Mouse (Mus musculus): ENCODE measurements around the gene Tnnc2. TPM values are rescaled to one million over a fixed set of nuclear protein-coding genes. Genes with fewer than 3 reads are reported as not detected.
A peak's percentile ranks its signal among the peaks of the same experiment; 100 is the strongest.

The Tnnc2 gene
- polyA plus RNA-seq, 1 experiment = 0.96 TPM

DNA sequence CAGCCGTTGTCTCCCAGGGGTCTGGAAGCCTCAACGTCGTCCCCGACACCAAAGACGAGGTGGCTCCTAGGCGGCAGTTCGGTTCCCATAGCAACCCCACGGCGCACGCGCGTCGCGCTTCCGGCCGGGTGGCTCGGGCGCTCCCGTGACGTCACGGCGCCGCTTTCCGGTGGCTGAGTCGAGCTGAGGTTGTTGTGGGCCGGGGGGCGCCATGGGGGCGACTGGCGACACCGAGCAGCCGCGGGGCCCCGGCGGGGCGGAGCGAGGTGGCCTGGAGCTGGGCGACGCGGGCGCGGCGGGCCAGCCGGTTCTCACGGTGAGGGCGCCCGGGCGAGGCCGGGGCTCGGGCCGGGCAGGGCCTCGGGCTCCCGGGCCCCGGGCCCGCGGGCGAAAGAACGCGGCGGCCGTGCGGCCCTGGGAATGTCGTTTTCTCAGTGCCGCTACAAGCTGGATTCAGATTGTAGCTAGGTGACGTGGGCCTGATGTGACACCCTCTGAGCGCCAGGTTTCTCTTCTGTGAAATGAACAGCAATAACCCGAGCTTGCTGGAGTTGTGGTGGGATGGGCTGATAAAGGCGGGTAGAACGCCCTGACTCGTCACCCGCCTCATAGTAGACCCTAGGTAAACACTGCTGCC, 33.8 kb downstream of the Tnnc2 start, which contains the start of the genes Wfdc3 and Dnttip1:
Gene Wfdc3, minus strand, starts transcription at position 89 of the 637 bp plus-strand sequence.
Gene Dnttip1, plus strand, starts transcription at position 141 of the 637 bp plus-strand sequence.
- peak; percentile 85 to 95 for DNase-seq (ENCODE audit: extremely low spot score in 1 of 2, low spot score in 1 of 2)

DNA sequence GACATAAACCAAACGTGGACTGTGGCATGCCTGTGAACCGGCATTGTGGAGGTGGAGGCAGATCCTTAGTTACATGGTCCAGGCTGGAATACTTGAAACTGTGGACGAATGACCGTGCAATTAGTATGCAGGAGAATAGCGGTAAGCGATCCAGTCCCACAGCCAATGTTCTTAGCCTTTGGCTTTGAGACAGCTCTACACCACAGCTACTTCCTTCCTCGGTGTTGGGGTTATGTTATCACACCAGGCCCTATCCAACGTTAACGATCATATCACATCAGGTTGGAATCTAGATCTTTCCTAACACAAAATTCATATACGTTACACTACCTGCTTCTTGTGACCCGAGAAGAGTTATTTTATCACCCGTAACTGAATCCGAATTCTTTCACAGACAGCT, 34.8 kb downstream of the Tnnc2 start:
- no peak for DNase-seq (ENCODE audit: extremely low spot score in 1 of 2, low spot score in 1 of 2)

- DNase-seq (ENCODE audit: extremely low spot score in 1 of 2, low spot score in 1 of 2) = peak in 1 of 2 experiments; percentile 20
Observed at GRCm38 (mm10) chr2:164739876-164740275, 39.9 kb downstream of the Tnnc2 start.

DNA sequence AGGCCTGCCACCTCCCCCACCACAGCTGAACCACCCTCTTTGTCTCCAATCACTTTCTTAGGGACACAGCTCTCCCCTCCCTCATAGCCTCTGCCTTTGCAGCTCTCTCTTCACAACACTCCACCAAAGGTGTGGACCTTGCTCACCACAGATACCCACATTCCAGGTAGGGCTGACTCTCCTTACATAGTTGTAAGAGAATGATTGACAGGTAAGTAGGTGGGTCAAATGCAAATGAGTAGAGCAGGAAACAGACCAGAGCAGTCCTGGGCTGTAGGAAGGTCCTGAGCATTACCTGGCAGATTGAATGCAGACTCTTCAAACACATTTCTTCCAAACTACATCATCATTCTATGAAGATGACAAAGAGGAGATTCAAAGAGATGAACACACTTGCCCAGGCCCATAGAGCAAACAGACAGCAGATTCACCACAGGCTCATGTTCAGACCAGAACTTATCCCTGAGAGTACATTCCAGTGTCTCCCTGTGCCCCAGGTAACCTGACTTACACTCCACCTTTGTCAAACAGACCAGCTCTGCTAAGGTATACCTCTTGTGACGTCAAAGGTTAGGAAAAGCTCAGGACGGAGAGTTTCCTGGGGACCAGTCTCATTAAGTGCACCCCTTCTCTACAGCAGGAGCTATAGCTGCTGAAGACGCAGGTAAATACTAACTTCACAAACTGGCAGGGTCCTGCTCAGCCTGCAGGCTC, 42.2 kb downstream of the Tnnc2 start:
- no peak for DNase-seq (ENCODE audit: extremely low spot score in 1 of 2, low spot score in 1 of 2)

- DNase-seq (ENCODE audit: extremely low spot score in 1 of 2, low spot score in 1 of 2) = no peak
Observed at GRCm38 (mm10) chr2:164735446-164735845, 44.3 kb downstream of the Tnnc2 start.

DNA sequence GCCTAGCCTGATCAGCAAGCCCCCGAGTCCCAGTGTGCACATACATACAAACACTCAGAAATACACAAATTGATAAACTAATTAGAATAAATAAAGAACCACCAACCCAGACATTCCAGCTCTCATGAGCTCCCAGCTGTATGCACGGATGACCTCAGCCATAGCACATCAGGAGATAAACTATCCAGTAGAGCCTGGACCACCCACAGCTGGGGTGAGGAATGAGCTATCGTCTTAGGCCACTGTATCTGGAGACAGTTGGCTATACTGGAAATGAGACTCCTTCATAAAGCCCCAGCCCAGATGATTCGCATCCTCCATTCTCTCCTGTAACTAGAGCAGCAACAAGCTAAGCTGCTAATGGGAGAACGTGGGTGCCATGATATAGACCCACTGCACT, 44.9 kb downstream of the Tnnc2 start:
- no peak for DNase-seq (ENCODE audit: extremely low spot score in 1 of 2, low spot score in 1 of 2)

- no peak for DNase-seq (ENCODE audit: extremely low spot score in 1 of 2, low spot score in 1 of 2)
Observed at GRCm38 (mm10) chr2:164733259-164733658, 46.5 kb downstream of the Tnnc2 start.

- DNase-seq (ENCODE audit: extremely low spot score in 1 of 2, low spot score in 1 of 2) = no peak
Observed at GRCm38 (mm10) chr2:164731719-164732118, 48.0 kb downstream of the Tnnc2 start.

Other genes starting within 250 kb of the Tnnc2 start
- 0.76 and 1.2 TPM in 2 replicates for gene Wfdc2, start 217.6 kb downstream of the Tnnc2 start, polyA plus RNA-seq (2012; rRNA removed)
- not detected in 2 replicates for gene Spint3, start 206.5 kb downstream of the Tnnc2 start, polyA plus RNA-seq (2012; rRNA removed)
- gene Wfdc6a, start 194.5 kb downstream of the Tnnc2 start, polyA plus RNA-seq (2012; rRNA removed) = 0.12 TPM in 1 of 2 replicates, not detected in the other
- gene Eppin, start 186.4 kb downstream of the Tnnc2 start, polyA plus RNA-seq (2012; rRNA removed) = not detected in 2 replicates
- not detected in 2 replicates for gene Wfdc6b, start 166.4 kb downstream of the Tnnc2 start, polyA plus RNA-seq (2012; rRNA removed)
- gene Wfdc8, start 166.3 kb downstream of the Tnnc2 start, polyA plus RNA-seq (2012; rRNA removed) = not detected in 2 replicates
- gene Wfdc16, start 141.2 kb downstream of the Tnnc2 start, polyA plus RNA-seq (2012; rRNA removed) = not detected in 2 replicates
- gene Wfdc10, start 123.9 kb downstream of the Tnnc2 start, polyA plus RNA-seq (2012; rRNA removed) = not detected in 2 replicates
- not detected in 2 replicates for gene Wfdc9, start 123.4 kb downstream of the Tnnc2 start, polyA plus RNA-seq (2012; rRNA removed)
- not detected in 2 replicates for gene Wfdc11, start 105.9 kb downstream of the Tnnc2 start, polyA plus RNA-seq (2012; rRNA removed)
- not detected in 2 replicates for gene Wfdc13, start 94.9 kb downstream of the Tnnc2 start, polyA plus RNA-seq (2012; rRNA removed)
- not detected in 2 replicates for gene Spint4, start 81.5 kb downstream of the Tnnc2 start, polyA plus RNA-seq (2012; rRNA removed)
- not detected in 2 replicates for gene Spint5, start 64.7 kb downstream of the Tnnc2 start, polyA plus RNA-seq (2012; rRNA removed)
- gene Wfdc3, start 34.0 kb downstream of the Tnnc2 start, polyA plus RNA-seq (2012; rRNA removed) = 2.4 and 3.3 TPM in 2 replicates
- gene Dnttip1, start 34.0 kb downstream of the Tnnc2 start, polyA plus RNA-seq (2012; rRNA removed) = 44.3 and 46.4 TPM in 2 replicates
- gene Ube2c, start 10.1 kb downstream of the Tnnc2 start, polyA plus RNA-seq (2012; rRNA removed) = 2.0 and 2.8 TPM in 2 replicates
- 59.9 and 60.9 TPM in 2 replicates for gene Snx21, start 5.9 kb upstream of the Tnnc2 start, polyA plus RNA-seq (2012; rRNA removed)
- 29.4 and 35.0 TPM in 2 replicates for gene Acot8, start 24.9 kb upstream of the Tnnc2 start, polyA plus RNA-seq (2012; rRNA removed)
- gene Zswim3, start 25.1 kb upstream of the Tnnc2 start, polyA plus RNA-seq (2012; rRNA removed) = 7.7 and 7.9 TPM in 2 replicates
- gene Zswim1, start 42.7 kb upstream of the Tnnc2 start, polyA plus RNA-seq (2012; rRNA removed) = 18.5 and 19.3 TPM in 2 replicates
- 0.69 TPM in 1 of 2 replicates, not detected in the other for gene Spata25, start 48.6 kb upstream of the Tnnc2 start, polyA plus RNA-seq (2012; rRNA removed)
- 177 and 194 TPM in 2 replicates for gene Ctsa, start 52.9 kb upstream of the Tnnc2 start, polyA plus RNA-seq (2012; rRNA removed)
- 6.6 and 6.9 TPM in 2 replicates for gene Neurl2, start 53.5 kb upstream of the Tnnc2 start, polyA plus RNA-seq (2012; rRNA removed)
- 154 and 170 TPM in 2 replicates for gene Pltp, start 77.7 kb upstream of the Tnnc2 start, polyA plus RNA-seq (2012; rRNA removed)
- gene Pcif1, start 99.3 kb upstream of the Tnnc2 start, polyA plus RNA-seq (2012; rRNA removed) = 47.4 and 47.7 TPM in 2 replicates
- 31.6 and 34.6 TPM in 2 replicates for gene Zfp335, start 131.8 kb upstream of the Tnnc2 start, polyA plus RNA-seq (2012; rRNA removed)
- 1.2 and 1.3 TPM in 2 replicates for gene Mmp9, start 160.8 kb upstream of the Tnnc2 start, polyA plus RNA-seq (2012; rRNA removed)
- gene Slc12a5, start 180.8 kb upstream of the Tnnc2 start, polyA plus RNA-seq (2012; rRNA removed) = 345 and 356 TPM in 2 replicates